Mouse (Mus musculus) thymus, postnatal 4 days (tissue): Measurements from ENCODE around the gene Crhr1.
A peak's percentile ranks its signal among the peaks of the same experiment; 100 is the strongest.

ENCODE experiments used
- DNase-seq: peaks from one replicate; pipeline ENCODE4 v3.0.0; 2021

Gene Crhr1

DNA sequence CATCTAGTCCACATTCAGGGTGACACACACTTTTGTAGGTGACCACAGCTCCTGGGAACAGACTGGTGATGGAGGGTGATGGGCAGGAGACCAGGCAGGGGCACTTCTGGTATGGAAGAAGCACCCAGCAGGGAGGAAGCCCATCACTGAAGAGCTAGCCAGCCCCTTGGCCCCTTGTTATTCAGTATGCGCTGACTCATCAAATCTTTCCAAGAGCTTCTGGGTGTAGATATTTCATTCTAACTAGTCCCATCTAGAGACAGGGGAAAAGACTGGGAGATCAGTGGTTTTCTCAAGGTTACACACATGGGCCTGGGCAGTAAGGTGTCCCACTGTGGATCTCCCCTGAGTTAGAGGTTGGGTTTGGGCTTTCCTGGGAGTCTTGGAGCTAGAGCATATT, 12.3 kb downstream of the Crhr1 start:
- no peak for DNase-seq

DNA sequence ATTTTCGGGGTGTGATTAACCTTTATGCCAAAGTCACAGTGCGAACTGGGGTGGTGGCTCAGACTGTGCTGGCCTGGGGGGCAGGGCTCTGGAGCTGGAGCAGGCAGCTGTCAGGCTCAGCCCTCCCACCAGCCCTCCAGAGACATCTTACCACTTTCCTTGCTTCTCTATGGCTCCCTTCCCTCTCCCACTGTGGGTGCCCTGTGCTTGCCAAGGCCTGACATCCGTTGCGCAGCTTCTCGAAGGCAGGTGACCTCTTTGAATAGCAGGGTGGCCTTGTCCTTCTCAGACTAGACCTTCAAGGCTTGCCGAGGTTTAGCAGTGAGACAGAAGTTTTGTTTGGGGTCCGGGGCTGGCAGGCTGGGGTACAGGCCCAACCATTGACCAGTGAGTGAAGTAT, 16.1 kb downstream of the Crhr1 start:
- DNase-seq: no peak

DNA sequence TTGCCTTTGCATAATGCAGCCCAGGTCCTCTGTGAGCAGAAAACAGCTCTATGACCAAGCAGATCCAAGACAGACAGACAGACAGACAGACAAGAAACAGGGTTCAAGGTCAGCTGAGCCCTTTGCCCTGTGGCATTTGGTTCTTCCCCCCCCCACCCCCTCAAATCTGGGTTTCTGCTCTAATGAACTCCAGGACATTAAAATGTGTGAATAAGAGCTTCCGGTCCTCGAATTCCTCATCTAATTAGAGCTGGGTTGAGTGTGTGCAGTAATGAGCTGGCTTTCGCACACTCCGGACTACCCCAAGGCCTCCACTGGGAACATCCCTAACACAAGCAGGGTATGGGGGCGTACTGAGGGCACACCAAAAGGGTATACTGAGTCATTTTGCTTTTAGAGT, 18.3 kb downstream of the Crhr1 start:
- no peak for DNase-seq

DNA sequence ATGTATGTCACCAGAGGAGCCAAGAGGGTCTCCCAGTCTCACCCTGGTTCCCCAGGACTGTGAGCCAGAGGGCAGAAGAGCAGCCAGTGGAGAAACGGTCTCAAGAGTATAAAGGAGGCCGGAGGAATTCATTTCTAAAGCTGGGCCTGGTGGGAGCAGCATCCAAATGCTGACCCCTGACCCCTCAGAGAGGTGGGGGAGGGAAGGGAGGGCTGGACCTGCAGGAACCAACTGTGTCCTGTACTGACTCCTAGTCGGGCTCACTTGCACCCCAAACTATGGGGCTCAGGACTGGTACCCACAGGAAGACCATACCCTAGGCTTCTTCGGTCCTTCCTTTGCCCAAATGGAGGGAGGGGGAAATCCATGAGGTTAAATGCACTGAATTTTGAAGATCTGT, 21.7 kb downstream of the Crhr1 start:
- DNase-seq: no peak

DNA sequence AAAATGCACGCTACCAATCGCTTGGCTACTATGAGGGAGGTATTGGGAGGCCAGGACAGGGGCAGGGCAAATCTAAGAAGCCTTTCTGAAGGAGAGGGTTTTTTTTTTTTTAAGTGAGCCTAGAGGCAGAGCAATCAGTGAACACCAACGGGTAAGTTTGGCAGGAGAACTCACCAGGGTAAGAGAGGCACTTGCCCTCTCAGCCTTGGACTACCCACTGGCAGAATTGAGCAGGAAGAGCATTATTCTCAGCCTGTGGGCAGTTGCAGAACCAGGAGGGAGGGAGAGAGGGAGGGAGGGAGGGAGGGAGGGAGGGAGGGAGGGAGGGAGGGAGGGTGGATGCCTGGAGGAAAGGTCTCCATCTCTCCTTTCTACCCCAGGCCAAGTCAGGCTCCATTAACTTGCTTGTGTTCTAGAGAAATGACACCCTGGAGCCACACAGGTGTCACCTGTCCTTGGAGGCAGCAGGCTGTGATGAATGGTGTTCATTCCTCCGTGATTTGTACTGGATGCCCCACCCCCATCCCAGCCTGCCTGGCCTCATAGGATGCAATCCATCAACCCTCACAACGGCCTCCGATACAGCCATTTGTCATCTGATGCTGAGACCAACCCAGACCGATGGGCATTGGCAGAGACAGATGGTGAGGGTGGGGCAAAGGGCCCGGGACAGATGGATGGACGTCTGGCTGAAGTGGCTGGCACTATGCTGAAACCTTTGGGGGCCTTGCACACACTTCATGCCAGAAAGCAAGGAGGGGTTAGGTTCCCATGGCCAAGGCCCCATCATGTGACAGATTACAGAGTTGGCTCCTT, 22.4 kb downstream of the Crhr1 start:
- DNase-seq: no peak

DNA sequence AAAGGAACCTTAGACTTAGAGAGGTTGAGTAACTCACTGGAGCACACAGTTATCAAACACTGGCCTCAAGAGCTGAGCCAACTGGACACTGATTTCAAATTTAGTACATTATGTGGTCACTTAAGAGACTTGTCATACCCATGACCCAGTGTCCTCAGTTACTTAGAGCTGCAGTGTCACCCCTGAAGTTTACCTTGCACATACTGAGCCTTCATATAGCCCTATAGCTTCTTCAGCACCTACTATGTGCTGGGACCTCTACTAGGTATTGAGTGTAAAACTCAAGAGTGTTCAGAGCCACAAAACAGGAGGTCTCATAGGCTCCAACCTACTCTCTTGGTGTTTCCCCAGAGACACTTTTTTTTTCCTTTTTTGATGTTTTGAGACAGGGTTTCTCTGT, 23.2 kb downstream of the Crhr1 start:
- DNase-seq: no peak

DNA sequence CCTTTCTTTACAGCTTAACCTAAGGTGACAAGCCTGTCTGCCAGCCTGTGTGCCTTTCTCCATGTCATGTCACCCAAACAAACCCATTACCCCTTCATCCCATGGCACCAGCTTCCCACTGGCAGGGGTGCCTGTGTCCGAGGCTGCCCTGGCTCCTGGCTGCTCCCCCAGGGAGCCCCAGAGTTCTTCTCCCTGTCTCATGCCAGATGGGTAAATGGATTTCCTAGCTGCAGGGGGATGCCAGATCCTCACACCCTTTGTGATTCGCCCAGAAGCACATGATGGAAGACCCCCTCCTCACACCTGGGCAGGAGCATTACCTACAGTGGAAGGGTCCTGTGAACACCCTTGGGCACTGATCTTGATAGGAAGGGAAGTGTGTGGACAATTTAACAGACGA, 23.7 kb downstream of the Crhr1 start:
- DNase-seq: no peak

DNA sequence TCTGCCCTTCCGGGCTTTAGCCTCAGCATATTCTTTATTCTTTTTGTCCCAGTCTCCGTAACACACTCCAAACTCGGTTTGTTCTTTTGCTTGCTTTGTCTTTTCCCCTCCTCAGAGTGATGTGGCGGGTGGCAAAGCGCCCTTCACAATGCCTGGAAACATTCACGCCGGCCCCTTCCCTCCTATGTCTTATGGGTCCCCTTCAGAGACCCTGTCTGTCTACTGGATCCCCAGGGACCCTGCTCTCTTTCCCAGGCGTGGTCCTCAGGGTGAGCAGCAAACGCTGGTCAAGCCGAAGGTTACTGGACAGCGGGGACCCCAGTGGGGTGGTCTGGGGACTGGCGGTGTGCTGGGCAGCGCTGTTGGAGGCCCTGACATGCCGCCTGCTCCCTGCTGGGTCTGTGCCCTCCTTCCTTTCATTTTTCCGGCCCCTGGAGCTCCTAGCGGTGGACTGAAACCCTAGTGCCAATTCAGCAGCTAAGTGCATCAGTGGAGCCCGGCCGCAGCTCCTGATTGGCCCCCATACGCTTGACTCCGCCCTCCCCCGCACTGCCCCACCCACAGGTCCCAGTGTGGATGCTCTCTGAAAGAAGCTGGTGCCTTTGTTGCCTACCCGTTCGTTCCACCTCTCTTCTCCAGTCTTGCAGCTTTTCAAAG, 25.1 kb downstream of the Crhr1 start:
- DNase-seq: peak; percentile 52

DNA sequence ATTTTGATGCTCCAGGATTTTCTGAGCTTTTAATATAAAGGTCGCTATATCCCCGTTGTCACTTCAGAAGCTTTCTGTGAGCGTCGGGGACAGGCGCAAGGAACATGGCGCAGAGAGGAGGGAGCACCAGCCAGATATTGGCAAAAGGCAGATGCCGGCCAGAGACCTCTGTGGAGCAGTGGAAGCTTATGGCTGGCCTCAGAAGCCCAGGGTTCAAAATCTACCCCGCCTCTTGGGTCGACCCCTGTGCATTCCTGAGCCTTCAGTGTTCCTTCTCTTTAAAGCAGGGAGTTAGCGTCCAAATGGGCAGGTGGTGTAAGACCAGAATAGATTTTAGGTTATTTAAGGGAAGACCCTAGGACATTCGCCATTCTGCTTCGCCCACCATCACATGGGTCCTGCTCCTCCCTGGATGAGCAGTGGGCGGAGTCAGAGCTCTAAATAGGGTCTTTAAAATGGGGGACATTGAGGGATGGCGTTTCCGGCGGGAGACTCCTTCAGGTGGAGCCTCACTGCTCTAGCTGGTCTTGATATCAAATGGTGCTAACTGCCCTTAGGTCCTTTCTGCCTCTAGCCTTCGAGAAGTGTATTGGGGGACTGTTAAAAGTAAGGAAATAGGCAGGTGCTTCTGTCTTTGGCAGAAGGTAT, 25.7 kb downstream of the Crhr1 start:
- no peak for DNase-seq

DNA sequence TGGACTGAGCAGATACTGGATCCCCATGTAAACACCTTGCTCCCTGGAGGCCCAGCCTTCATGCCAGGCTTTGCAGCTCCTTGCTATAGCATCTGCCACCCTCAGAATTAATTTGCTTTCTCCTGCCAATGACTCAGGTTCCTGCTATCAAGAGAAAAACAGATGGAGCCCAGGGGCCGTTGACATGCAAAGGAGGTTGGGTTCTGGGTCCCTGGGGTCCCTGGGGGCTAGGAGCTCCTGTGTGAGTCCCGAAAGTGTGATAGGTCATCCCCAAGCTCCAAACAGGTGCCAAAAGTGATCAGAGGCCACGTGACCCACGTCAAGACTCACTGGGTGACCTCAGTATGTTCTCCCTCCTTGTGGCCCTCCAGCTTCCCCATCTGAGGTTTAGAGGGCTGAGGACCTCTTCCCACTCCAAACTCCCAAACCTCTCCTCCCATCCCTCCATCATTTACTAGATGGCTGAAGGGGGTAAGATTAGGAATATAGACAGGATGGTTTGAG, 27.2 kb downstream of the Crhr1 start:
- no peak for DNase-seq

DNA sequence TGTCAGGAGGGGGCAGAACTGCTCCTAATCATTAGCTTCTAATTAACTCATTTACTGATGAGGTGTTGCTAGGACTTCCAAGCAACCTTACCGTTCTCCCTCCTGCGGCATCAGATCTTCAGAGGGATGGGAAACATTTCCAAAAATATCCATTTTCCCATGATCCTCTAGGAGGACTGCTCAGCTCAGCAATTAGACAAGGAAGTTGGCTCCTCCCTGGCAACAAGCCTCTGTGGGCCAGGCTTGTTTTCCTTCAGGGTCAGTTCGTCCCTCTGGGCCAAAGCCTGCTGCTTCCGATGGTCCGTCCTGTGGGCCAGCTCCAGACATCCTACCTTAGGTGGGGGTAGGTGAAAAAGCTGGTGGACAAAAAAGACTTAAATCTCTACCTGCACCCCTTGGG, 28.5 kb downstream of the Crhr1 start:
- DNase-seq: no peak

DNA sequence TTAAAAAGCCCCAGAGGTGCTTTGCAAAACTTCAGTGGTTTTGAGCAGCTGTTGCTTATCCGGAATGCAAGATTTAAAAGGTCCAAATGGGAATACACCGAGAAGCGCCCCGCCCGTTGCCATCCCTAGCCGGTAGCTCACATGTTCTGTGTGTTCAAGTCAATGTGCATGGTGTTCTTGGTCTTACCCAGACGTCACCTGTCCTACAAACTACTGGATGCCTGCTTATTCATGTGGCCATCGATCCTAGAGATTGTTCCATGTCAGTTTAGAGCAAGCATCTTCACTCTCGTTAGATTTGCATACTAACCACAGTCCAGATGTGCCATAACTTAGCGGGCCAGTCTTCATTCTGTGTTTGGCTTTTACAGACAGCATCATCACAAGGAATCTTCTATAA, 31.6 kb downstream of the Crhr1 start:
- DNase-seq: no peak

DNA sequence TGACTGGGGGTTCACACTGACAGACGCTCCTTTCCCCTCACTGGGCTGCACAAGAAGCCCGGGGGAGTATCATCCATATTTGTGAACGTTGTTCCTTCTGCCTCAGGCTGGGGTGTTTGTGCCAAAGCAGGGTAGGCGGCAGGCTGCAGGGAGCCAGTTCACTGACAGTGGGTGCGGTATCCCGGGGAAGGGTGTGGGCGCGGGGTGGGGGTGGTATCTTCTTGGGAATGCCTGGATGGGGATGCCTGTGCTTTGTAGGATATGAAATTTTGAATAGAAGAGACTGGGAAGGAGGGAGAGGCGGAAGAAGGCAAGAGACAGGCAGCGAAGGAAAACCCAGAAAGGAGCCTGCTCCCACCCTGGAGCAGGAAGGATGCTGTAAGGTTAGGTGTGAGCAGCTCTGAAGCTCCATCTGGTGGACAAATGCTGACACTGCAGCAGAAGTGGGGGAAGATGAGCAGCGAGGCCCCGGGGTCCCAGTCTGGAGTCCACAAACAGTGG, 38.7 kb downstream of the Crhr1 start:
- DNase-seq: peak; percentile 73

DNA sequence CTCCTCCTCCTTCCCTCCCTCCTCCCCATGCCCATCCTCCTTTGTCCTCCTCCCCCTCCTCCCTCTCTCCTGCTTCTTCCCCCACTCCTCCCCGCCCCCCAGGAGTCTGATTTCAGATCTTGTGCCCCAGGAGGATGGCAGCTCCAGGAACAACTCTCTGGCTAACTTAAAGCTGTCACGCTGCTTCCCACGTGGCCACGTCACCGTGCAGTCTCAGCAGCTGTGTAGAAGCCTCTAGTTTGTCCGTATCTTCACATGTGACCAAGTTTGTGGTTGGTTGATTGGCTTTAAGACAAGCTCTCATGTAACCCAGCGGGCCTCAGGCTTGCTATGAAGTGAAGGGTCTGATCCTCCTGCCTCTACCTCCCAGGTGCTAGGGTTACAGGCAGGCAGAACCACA, 46.2 kb downstream of the Crhr1 start:
- DNase-seq: no peak

DNA sequence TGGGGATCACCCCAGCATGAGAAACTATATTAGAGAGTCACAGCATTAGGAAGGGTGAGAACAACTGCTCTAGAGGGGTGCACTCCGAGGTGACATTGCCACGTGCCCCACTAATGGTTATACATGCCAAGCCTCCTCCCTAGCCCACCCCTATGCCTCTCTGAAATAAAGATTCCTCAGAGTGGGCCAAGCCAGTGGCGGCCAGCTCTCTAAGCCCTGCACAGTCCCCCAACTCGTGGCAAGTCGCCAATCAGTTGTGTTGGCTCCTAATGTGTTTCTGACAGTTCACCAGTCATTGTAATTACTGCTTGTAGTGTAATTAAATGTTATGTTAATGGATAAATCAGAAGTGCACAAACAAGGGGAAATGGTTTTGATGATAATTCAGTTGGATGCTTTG, 47.1 kb downstream of the Crhr1 start:
- no peak for DNase-seq

DNA sequence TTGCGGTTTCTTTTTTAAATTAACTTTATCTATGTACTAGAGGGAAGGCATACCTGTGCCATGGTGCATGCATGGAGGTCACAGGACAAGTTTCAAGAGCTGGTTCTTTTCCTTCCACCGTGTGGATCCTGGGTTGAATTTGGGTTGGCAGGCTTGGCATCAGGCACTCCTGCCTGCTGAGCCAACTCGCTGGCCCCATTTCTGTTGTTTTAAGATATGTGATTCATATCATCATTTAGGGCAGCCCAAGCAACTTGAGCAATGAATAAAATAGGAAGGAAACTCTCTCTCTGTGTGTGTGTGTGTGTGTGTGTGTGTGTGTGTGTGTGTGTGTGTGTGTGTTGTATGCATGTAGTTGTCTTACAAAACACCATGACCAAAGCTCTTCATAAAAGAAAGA, 49.5 kb downstream of the Crhr1 start:
- no peak for DNase-seq

DNA sequence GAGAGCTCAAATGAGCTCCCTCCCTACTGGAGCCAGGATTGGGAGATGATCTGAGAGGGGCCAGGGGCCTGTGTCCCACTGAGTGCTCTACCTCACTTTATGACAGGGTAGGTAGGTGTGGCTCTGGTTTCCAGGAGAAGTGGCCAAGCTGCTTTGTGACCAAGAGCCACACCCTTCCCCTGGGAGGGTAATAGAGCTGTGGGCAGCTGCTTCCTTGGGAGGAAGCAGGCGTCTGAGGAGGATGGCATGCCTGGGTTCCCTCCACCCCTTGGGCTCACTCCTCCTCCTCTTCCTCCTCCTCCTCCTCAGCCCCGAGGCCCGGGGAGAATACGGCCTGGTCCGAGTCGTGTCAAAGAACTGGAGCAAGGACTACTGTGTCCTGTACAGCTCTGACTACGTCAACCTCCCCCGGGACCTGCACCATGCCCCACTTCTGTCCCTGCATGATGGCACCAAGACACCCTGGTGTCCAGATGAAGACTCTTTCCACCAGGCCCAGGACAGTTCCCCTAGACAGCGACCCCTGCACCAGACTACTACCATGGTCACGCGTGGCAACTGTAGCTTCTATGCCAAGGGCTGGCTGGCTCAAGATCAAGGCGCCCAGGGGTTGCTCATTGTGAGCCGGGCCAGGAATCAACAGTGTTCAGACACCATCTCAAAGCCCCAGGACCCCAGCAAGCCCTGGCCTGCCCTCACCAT, 53.6 kb downstream of the Crhr1 start, which contains the start of gene Sppl2c:
Sppl2c (plus strand) TSS at position 193 of the 702 bp plus-strand sequence.
- no peak for DNase-seq

DNA sequence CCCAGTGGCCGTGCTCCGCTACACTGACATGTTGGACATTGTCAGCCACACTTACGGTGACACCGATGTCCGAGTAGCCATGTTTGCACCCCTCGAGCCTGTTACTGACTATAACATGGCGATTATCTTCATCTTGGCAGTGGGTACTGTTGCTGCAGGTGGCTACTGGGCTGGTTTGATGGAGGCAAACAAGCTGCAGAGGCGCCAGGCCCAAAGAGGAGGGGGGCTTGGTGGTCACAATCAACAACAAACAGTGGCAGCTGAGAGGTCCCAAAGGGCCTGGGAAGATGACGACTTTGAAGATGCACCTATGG, 54.1 kb downstream of the Crhr1 start:
- DNase-seq: no peak

DNA sequence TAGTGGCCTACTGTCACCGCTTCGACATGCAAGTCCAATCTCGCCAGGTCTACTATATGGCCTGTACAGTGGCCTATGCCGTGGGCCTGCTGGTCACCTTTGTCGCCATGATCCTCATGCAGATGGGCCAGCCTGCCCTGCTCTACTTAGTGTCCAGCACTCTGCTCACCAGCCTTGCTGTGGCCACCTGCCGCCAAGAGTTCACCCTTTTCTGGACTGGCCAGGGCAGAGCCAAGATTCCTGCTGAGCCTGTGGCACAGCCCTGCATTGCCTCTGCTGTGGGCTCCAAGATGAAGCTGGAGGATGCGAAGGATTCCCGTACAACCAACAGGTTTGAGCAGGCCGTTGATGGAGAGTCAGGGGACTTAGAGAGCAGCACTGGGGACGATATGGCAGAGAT, 55.1 kb downstream of the Crhr1 start:
- DNase-seq: no peak

DNA sequence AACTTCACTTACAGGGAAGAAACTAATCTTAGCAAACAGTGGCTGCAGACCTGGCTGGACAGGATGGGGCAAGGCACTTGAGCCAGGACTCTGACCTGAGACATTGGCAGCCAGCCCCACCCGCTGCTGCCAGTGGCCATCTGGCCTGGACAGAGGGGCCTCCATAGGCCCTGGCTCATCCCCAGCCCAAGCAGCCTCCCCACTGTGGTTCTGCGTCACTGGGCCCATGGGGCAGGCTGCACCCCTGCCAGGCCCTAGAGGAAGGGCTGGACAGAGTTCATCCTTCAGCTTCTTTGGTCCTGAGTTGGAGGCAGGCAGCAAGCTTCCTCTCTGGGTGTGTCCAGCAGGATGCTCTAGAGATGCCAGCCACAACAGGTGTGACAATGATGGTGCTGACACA, 57.4 kb downstream of the Crhr1 start:
- no peak for DNase-seq

DNA sequence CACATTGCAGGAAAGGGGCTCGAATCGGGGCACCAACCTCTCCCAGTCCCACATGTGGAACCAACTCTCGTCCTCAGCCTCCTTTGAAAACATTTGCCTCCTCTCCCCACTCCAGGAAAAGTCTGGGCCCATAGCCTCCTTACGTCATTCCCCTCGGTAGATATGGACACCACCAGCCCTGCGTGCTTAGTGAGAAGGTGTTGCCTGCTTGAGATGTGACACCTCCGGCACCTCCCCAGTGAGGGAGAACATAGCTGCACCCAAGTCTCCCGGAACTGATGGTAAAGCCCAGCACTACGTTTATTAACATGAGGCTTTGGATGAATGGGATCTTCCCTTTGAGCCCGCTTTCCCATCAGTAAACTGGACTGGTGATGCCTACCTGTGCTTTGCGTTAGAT, 62.7 kb downstream of the Crhr1 start:
- DNase-seq: no peak

DNA sequence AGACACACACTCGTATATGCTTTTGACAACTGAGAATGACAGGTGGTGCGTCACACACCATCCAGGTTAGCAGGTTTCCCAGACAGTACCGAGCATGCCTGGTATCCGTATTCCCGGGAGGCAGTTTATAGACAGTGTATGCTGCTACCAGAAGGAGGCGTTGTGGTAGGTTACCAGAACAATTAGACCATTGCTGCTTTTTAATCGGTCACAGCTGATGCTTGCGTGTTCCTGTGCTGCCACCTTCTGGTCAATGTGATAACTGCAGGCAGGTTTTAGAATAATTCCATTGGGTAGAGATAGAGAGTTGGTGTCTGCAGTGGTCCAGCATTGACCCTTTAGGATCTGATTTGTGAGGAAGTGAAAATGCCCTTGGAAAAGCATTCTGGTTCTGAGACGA, 63.1 kb downstream of the Crhr1 start:
- peak; percentile 76 for DNase-seq

DNA sequence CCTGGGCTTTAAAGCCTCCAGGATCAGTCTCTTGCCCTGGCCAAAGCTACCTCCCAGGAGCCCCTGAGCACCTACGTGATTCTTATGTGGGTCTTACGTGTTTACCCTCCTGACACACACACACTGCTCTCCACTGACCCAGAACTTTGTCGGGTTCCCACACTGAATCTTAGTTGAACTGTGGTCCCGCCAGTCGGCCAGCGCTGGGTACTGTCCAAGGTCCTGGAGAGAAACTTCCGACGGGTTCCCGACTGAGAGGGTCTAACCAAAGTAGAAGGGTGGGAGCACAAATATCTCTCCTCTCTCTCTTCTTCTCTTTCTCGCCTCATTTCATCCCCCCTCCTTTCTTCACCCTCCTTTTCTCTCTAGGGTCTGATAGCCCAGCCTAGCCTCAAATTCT, 65.2 kb downstream of the Crhr1 start:
- peak; percentile 55 for DNase-seq
